Mouse (Mus musculus) heart, embryonic 10.5 days (tissue): ENCODE measurements around the gene Wdr25. TPM values are rescaled to one million over a fixed set of nuclear protein-coding genes. Genes with fewer than 3 reads are reported as not detected.

Experiments used
- DNase-seq: peaks from one replicate; pipeline ENCODE4 v3.0.0-alpha.2; 2017; ENCODE audit warnings: low spot score
- H3K27ac ChIP-seq: fragments of 300-500 bp; sonication (generic); 2 replicates; pipeline ENCODE4 v1.5.1; 2016; ENCODE audit warnings: mild to moderate bottlenecking
- H3K27me3 ChIP-seq: fragments of 300-500 bp; sonication (generic); 2 replicates; pipeline ENCODE4 v1.6.1; 2016; ENCODE audit warnings: mild to moderate bottlenecking; ENCODE audit not compliant: poor library complexity, insufficient read depth, severe bottlenecking
- H3K36me3 ChIP-seq: fragments of 300-500 bp; sonication (generic); 2 replicates; pipeline ENCODE4 v1.6.1; 2016; ENCODE audit warnings: mild to moderate bottlenecking, moderate library complexity
- H3K4me1 ChIP-seq: fragments of 300-500 bp; sonication (generic); 2 replicates; pipeline ENCODE4 v1.6.1; 2016; ENCODE audit warnings: mild to moderate bottlenecking
- H3K4me3 ChIP-seq: fragments of 300-500 bp; sonication (generic); 2 replicates; pipeline ENCODE4 v1.5.1; 2016; ENCODE audit warnings: mild to moderate bottlenecking, moderate library complexity
- H3K9me3 ChIP-seq: fragments of 300-500 bp; sonication (generic); 2 replicates; pipeline ENCODE4 v1.6.1; 2016; ENCODE audit warnings: mild to moderate bottlenecking, moderate library complexity
- WGBS: fragments of 180-500 bp; shearing (Covaris S2); methylation state at CpG from one replicate; pipeline ENCODE4 v1.1.7; 2016; 5-methylcytosine and 5-hydroxymethylcytosine counted together
- polyA plus RNA-seq: library from polyadenylated mRNA; unstranded; fragments of >200 nt; fragmentation: Nextera tagmentation; extraction: Ambion mirVana; gene quantifications from 2 replicates; pipeline ENCODE4 v1.2.1, GENCODE M21; 2016

Gene Wdr25
- polyA plus RNA-seq, 1 experiment from 2014 or later = 8.4 TPM

DNA sequence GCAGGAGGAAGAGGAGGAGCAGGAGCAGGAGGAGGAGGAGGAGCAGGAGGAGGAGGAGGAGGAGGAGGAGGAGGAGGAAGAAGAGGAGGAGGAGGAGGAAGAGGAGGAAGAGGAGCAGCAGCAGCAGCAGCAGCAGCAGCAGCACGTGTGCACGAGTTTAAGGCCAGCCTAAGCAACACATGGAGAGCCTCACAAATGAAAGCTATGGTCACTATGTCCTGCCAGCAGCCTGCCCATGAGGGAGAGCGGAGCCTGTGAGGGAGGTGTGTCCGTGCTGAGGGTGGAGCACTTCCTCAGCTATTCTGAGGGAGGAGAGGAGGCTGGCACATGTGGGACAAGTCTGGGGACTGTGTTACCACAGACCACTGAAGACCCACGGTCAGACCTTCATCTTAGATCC lies 20.3 kb upstream of the Wdr25 start:
- 82% methylated on average over 5 of the region's 5 CpGs for WGBS

DNA sequence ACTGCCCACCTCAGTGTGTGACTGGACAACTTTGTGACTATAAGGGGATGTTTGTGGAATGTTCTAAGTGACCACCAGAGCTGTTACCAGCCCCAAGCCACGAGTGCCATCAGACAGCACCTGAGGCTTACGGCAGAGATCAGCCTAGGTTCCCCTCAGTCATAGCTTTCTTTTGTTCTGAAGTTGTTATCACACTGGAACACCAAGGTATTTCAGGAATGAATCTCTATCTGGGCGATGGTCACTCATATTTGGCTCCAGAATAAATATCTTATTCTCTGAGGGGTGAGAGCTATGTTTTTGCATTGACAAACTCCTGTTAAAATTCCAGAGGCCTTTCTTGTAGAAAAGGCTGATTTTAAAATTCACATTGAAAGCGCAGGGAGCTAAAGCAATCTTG lies 14.3 kb upstream of the Wdr25 start:
- no peaks in the 10 kb centered on the region for H3K27me3 ChIP-seq
- H3K27ac ChIP-seq = no peak overlapping the region
- H3K4me1 ChIP-seq = no peaks in the 10 kb centered on the region
- no peaks in the 10 kb centered on the region for H3K9me3 ChIP-seq
- no peak for DNase-seq
- H3K36me3 ChIP-seq = peaks cover 81% of the 10 kb centered on the region
- WGBS = 81% methylated on average over 4 of the region's 4 CpGs
- no peak overlapping the region for H3K4me3 ChIP-seq

More for the DNA sequence above, 20.3 kb upstream of the Wdr25 start:
- Histone ChIP-seq H3K4me3 (no peak overlapping the region), H3K36me3 (peaks cover 91% of the 10 kb centered on the region), H3K4me1 (no peaks in the 10 kb centered on the region), H3K9me3 (no peaks in the 10 kb centered on the region), H3K27me3 (no peaks in the 10 kb centered on the region), H3K27ac (no peak overlapping the region)
- DNase-seq = no peak

DNA sequence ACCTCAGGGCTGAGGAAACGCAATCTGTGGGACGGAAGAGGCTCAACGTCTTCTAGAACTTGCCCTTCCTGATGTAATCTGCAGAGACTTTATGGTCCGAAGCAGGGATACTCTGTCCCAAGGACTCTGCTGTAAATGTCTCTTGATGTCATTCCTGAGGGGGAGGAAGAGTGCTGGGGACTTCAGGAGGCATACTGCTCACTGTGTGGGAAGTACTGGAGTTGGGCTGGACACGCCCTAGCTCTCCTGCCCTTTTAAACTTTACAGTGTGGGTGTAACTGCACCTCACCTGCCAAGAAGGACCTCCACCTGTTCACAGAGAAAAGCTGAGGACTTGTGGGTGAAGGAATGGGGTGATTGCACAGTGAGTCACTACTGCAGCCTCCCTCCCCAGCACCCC lies 12.8 kb upstream of the Wdr25 start:
- Histone ChIP-seq H3K27ac (no peak overlapping the region), H3K4me1 (no peaks in the 10 kb centered on the region), H3K9me3 (no peaks in the 10 kb centered on the region), H3K4me3 (no peak overlapping the region), H3K36me3 (peaks cover 82% of the 10 kb centered on the region), H3K27me3 (no peaks in the 10 kb centered on the region)
- DNase-seq = no peak
- 86% methylated on average over 5 of the region's 5 CpGs for WGBS

DNA sequence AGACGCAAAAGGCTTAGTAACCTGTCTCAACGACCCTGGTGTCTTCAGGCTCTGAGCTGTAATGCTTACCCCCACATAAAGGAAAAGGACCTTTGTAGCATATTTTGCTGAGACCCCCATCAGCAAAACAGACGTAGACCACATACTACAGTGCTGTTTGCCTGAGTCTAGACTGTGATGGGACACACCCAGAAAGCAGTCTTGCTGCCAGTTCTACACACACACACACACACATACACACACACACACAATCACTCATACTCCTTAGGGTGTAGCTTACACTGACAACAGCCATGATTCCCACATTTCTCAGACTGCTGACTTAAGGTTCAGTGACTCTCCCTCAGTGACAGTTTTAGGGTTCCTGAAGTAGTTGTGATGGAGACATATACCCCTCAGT lies 12.2 kb upstream of the Wdr25 start:
- Histone ChIP-seq H3K4me1 (no peaks in the 10 kb centered on the region), H3K27me3 (no peaks in the 10 kb centered on the region), H3K9me3 (no peaks in the 10 kb centered on the region), H3K4me3 (no peak overlapping the region), H3K36me3 (peaks cover 82% of the 10 kb centered on the region), H3K27ac (no peak overlapping the region)
- no peak for DNase-seq
- 90% methylated on average over 3 of the region's 3 CpGs for WGBS

DNA sequence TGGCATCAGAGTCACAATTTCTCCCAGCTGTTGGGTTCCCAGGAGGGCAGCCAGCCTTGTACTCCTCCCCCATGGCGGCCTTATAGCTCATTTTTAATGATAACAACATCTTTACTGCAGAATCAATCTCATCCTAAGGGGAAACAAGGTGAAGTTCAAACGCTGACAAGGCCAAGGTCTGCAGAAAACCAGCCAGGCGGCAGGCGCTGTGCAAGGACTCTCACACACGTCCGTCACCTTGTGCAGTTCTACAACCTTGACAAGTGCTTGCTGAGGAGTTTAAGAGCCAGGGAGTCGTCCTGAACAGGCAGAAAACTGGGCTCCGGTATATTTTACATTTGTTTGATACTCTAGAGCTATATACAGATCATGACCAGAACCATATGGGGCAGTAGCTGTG lies 10.7 kb upstream of the Wdr25 start:
- WGBS = 88% methylated on average over 8 of the region's 8 CpGs
- no peak overlapping the region for H3K27ac ChIP-seq
- no peaks in the 10 kb centered on the region for H3K27me3 ChIP-seq
- H3K36me3 ChIP-seq = peaks cover 88% of the 10 kb centered on the region
- no peaks in the 10 kb centered on the region for H3K9me3 ChIP-seq
- no peak overlapping the region for H3K4me3 ChIP-seq
- no peak for DNase-seq
- H3K4me1 ChIP-seq = no peaks in the 10 kb centered on the region

DNA sequence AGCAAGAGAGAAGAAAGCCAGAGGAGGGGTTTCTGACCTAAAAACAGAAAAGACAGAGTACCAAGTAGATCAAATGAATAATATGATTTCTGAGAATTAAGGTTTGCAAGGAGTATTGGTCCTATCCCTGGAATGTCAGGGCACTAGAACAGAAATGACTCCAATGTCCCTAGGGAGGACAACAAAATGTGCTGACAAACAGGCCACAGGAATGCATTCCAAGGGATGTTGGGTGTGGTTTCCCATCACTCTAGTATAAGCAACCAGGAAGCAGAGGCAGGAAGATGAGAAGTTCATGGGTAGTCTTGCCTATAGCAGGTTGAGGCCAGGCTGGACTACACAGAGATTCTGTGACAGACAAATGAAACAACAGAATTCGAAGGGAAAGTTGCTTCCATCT lies 7.5 kb upstream of the Wdr25 start:
- peaks cover 88% of the 10 kb centered on the region for H3K36me3 ChIP-seq
- no peak overlapping the region for H3K27ac ChIP-seq
- no peaks in the 10 kb centered on the region for H3K4me1 ChIP-seq
- no peak overlapping the region for H3K4me3 ChIP-seq
- H3K27me3 ChIP-seq = no peaks in the 10 kb centered on the region
- no peaks in the 10 kb centered on the region for H3K9me3 ChIP-seq
- DNase-seq = no peak
- WGBS = 85% methylated on average over 1 of the region's 1 CpGs

DNA sequence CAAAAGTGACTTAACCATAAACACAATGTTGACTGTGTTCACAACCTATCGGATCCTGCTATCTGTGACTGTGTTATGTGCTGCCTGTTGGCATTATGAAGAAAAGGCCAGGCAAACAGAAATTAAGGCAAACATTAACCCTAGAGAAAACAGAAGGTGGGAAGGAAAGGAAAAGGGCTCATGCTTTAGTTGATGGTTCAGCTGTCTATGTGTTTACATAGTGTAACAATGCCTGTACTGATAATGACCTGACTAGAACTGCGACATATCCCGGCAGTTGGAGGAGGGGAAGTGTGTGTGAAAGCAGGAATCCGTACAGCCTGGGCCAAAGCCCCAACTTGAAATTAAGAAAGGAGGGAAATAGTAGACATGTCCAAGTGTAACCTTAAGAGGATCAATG lies 6.4 kb upstream of the Wdr25 start:
- Histone ChIP-seq H3K4me3 (no peak overlapping the region), H3K9me3 (no peaks in the 10 kb centered on the region), H3K27me3 (no peaks in the 10 kb centered on the region), H3K4me1 (no peaks in the 10 kb centered on the region), H3K27ac (no peak overlapping the region), H3K36me3 (peaks cover 83% of the 10 kb centered on the region)
- WGBS = 80% methylated on average over 4 of the region's 4 CpGs
- no peak for DNase-seq

DNA sequence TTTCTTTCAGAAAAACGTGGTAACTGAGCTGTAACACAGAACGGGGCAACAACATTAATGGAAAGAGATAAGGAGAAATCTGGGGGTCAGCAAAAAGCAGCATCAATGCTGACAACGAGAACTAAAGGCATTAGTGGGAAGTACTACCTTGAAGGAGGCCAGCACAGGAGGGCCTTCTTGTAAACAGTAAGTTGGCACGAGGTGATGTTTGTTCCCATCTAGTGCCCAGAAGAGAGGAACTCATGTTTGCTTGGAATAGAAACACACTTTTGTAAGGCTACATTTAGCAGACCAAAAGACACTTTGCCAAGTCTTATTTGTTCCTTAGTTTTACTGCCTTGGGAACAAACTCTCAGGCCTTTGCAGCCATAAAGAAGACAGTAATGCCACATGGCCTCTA lies 4.8 kb upstream of the Wdr25 start:
- Histone ChIP-seq H3K27ac (no peak overlapping the region), H3K4me3 (no peak overlapping the region), H3K4me1 (peaks cover 10% of the 10 kb centered on the region), H3K9me3 (no peaks in the 10 kb centered on the region), H3K36me3 (peaks cover 67% of the 10 kb centered on the region), H3K27me3 (no peaks in the 10 kb centered on the region)
- no peak for DNase-seq
- WGBS = 64% methylated on average over 4 of the region's 4 CpGs

DNA sequence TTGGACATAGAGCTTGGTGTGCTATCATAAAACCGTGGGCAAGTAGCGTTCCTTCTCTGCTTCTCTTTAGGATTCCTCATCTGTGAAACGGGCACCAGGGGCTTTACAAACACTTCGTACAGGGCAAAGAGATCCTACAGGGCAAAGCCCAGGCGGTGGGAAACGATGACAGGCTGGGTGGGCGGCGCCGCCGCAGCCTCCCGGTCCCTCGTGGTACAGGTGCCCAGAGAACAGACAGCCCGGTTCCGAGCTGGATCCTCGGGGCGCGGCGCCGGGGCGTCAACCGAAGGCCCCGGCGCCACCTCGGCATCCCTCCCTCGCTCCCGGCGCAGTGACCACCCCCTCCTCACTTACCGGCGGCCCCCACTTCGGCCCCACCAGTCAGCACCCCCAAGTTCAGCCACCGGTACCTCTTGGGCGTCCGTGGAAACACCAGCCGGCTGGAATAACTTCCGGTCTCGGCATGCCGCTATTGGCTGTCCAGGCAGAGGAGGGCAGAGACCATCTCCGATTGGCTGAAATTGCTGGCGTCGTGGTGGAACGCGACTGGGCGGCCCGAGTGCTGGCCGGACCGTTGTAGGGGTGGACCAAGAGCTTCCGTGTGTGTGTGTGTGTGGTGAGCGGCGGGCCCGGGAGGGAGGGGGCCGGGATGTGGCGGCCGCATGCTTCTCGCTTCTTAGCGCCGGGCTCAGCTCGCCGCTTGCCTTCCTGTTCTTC lies 442 bp downstream of the Wdr25 start, which contains the start of gene Wars:
Gene Wars (minus strand): TSS at position 460 of the 717 bp plus-strand sequence.
- Histone ChIP-seq H3K36me3 (peaks cover 17% of the 10 kb centered on the region; the same call in 1 of the 2 replicates), H3K4me1 (peaks cover 17% of the 10 kb centered on the region), H3K9me3 (no peaks in the 10 kb centered on the region), H3K4me3 (peak within 1 kb of the TSS; percentile 91), H3K27ac (peak within 1 kb of the TSS; percentile 89), H3K27me3 (no peaks in the 10 kb centered on the region)
- DNase-seq = peak; percentile 98
- WGBS = under 1% methylated on average over 58 of the region's 58 CpGs

DNA sequence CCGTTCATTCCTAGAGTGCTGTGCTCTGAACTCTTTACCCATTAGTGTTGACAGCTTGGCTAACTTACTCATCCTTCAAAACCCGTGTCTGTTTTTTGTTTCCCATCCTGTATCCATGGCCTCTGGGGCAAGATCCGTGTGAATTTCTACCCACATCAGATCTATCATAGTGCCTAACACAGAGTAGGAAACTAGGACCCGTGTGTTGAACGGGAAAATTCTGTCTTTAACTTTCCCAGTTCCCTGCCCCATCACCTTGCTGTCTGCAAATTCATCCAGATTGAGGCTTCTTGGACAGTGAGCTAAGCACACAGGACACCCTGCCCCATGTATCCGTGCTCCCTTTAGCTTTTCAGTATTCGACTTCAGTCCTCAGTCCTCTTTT lies 993 bp downstream of the Wdr25 start:
- Histone ChIP-seq H3K4me3 (peak overlapping the region; percentile 91), H3K27ac (peak overlapping the region; percentile 89)
- 1% methylated on average over 7 of the region's 7 CpGs for whole genome bisulfite sequencing

DNA sequence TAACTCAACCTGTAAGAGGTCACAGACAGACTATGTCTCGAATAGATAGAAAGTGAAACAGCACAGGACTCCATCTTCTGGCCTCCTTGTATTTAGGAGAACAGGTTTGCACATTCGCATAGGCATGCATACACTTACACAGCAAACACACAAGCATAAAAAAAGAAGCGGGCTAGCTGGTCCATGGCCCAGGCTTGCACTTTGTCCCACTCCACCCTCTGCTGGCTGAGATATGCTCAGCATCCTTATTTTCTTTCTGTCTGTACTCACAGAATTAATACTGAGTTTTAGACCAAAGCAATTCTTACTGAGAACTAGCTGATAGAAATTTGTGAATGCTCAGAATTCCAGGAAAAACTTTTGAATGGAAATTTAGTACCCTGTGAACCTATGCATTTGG lies 2.6 kb downstream of the Wdr25 start:
- no peaks in the 10 kb centered on the region for H3K27me3 ChIP-seq
- H3K9me3 ChIP-seq = no peaks in the 10 kb centered on the region
- peaks cover 17% of the 10 kb centered on the region for H3K4me1 ChIP-seq
- 71% methylated on average over 3 of the region's 3 CpGs for WGBS
- H3K27ac ChIP-seq = no peak overlapping the region
- DNase-seq = no peak
- peaks cover 5% of the 10 kb centered on the region; the same call in 1 of the 2 replicates for H3K36me3 ChIP-seq
- no peak overlapping the region for H3K4me3 ChIP-seq

More for the DNA sequence above, 993 bp downstream of the Wdr25 start:
- Histone ChIP-seq H3K4me1 (peaks cover 17% of the 10 kb centered on the region), H3K36me3 (peaks cover 16% of the 10 kb centered on the region; the same call in 1 of the 2 replicates), H3K9me3 (no peaks in the 10 kb centered on the region), H3K27me3 (no peaks in the 10 kb centered on the region)
- no peak for DNase-seq

DNA sequence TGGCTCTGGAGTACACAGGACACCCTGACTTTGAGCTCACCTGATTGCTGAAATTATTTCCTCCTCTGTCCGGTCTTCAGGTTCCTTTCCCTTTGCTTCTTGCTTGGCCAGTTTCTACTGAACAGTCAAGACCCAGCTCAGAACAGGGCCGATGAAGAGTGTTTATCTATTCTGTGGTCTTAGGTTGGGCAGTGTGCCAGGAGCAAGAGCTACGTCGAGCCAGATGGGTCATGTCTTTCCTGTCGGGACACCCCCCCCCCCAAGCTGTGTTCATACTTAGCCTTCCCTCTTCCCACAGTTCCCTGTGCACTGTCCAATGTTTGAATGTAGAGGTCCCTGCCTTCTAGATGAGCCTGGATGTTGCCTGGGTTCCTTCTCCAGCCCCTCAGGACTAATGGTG lies 7.9 kb downstream of the Wdr25 start:
- Histone ChIP-seq H3K27me3 (no peaks in the 10 kb centered on the region), H3K9me3 (no peaks in the 10 kb centered on the region), H3K27ac (no peak overlapping the region), H3K4me3 (no peak overlapping the region), H3K36me3 (0 out of 2 replicates have a peak, but pooled peaks cover 2% of the 10 kb centered on the region), H3K4me1 (no peaks in the 10 kb centered on the region)
- 60% methylated on average over 5 of the region's 5 CpGs for WGBS
- no peak for DNase-seq

DNA sequence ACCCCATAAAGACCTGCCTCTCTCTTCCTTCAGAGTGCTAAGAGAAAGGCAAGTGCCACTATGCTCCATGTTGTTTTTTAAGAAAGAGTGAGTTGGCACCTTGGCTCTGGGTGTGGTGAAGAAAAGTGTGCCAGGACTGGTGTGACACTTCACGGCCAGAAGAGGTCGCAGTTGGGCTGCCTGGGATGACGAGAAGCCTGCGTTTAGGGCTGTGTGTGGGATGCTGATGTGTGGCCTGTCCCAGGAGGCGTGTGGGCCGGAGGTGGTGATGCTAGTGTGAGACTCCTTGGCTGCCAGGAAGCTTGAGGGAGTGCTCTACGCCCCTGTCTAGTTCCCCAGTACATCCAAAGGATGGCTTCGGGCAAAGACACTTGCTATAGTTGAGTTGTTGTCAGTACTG lies 9.5 kb downstream of the Wdr25 start:
- no peak overlapping the region for H3K27ac ChIP-seq
- 23% methylated on average over 8 of the region's 8 CpGs for WGBS
- H3K4me3 ChIP-seq = no peak overlapping the region
- no peaks in the 10 kb centered on the region for H3K27me3 ChIP-seq
- 0 out of 2 replicates have a peak, but pooled peaks cover 2% of the 10 kb centered on the region for H3K36me3 ChIP-seq
- no peaks in the 10 kb centered on the region for H3K9me3 ChIP-seq
- no peak for DNase-seq
- H3K4me1 ChIP-seq = no peaks in the 10 kb centered on the region
